Mouse (Mus musculus) right cerebral cortex, postnatal 14 days (tissue): ENCODE measurements around the gene Gabra3.

Source experiments
- DNase-seq: peaks from one replicate; pipeline ENCODE4 v3.0.0; 2022

Gene Gabra3

GRCm38 (mm10) chrX:72656230-72656898 is at the start of gene Gabra3:
TSS of gene Gabra3 (minus strand) at chrX:72656848.
- DNase-seq: no peak

DNA sequence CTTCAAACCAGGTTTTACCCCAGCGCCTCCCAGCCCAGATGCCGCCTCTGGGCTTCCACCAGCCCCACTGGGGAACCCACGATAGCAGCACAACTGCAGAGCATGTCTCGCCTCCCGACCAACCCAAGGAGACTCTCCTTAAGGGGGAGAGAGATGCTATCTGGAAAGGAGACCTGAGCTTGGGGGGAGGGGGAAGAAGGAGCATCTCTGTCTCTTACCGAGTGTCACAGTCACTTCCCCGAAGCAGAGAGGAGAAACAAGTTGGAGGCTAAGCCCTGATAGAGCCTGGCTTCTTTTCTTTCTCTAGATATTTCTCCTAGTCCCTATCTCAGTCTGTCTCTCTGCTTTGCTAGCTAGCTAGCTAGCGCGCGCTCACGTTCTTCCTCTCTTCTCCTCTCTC is 859 bp downstream of the Gabra3 start:
- peak; percentile 14 for DNase-seq

DNA sequence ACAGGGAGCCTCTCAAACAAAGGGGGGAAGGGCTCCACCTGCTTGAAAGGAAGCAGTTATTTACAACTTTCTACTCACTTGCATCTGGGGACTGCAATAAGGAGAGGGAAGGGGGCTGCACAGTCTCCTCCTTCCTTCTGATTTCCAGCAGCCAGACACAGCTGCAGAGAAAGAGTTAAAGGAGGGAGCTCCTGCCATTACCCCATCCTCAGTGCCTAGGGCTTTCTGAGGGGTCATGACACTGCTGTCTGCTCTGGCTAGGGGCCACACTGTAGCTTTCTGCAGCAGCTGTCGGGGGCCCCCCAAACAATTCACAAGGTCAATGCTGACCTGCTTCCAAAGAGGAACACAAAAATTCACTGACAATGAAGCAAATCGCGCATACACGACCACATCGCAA is 1.3 kb downstream of the Gabra3 start:
- DNase-seq: no peak

GRCm38 (mm10) chrX:72650688-72651087 is 6.0 kb downstream of the Gabra3 start:
- no peak for DNase-seq

DNA sequence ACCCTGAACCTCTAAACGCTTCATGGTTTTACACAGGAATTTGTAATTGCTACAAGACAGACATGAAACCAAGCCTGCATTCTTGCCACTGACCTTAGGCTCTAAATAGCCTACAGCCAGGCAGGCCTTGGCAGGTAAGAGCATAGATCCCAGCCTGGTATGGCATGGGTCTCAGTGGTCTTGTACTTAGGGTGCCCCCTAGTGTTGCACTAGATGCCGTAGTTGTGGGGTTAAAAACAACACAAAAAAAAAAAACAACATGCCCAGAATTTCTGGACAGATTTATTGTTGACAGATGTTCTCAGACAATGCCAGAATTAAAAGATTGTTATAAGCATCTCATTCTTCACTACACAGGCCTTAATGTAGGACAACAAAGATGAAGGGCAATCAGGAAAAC is 12.0 kb downstream of the Gabra3 start:
- no peak for DNase-seq

DNA sequence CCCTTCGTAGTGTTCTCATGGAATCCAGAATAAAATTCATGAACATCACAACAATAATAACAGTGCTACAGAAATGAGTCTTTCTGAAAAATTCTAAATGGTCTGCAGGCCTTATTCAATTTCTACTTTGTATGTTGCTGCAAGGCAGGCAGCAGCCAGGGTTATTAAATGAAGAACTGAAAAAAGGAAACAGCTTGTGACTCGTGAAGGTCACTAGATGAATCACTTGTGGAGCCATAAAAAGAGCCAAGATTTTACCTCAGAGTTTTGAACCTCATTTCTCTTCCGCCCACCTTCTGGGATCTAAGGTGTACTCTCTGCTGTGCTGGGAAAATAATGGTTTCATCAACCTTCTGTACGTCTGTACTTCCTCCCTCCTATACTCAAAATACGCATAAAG is 159.4 kb downstream of the Gabra3 start:
- no peak for DNase-seq

DNA sequence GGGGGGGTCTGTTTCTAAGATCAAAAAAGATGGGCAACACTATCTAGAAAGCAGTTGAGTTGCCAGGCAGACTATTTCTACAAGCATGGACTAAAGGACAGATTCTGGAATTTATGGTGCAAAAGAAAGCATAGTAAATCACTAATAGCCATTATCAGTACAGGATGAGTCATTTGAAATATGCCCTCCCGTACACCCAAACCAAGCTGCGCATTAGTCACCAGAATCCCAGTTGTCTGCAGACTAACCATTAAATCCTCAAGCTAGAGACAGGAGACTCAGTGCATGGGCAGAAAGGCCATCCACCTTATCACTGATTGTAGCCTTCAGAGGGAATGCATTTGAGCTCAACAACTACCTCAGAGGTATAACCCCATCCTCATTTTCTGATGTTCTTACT is 166.8 kb downstream of the Gabra3 start:
- DNase-seq: no peak

GRCm38 (mm10) chrX:72386758-72387157 is 269.9 kb downstream of the Gabra3 start, which contains the start of gene Magea10:
TSS of gene Magea10 (minus strand) at chrX:72386858.
- no peak for DNase-seq
